Mouse (Mus musculus): ENCODE measurements around the gene Bcdin3d. TPM values are rescaled to one million over a fixed set of nuclear protein-coding genes. Genes with fewer than 3 reads are reported as not detected.

The Bcdin3d gene
- polyA plus RNA-seq, 1 experiment from 2014 or later, result 13.7 TPM

DNA sequence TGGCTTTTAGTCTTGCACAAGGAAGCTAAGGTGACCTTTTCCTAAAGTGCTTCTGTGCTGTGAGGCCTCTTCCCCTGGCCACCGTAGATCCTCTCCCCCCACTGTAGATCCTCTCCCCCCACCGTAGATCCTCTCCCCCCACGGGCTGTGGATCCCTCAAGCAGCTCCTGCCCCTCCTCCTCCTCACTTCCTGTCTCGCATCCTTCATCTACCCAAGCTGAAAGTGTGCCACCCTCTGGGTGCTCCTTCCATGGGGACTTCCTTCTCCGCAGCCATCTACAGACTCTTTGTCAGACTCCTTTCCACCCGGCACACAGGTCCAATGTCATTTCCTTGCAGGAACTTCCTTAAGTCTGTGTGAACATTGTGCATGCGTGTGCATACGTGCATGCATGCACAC, 44.1 kb downstream of the Bcdin3d start:
- peak overlapping the region; percentile 4; the same call in 1 of the 2 replicates for H3K27ac ChIP-seq
- DNase-seq (ENCODE audit: low spot score), result no peak
- WGBS, result 73% methylated on average over 8 of the region's 8 CpGs
- no peaks in the 10 kb centered on the region for H3K27me3 ChIP-seq (ENCODE audit: insufficient read depth, poor library complexity, severe bottlenecking)
- no peaks in the 10 kb centered on the region for H3K9me3 ChIP-seq
- H3K4me1 ChIP-seq, result peaks cover 88% of the 10 kb centered on the region
- no peak overlapping the region for H3K4me3 ChIP-seq
- H3K36me3 ChIP-seq, result peaks cover 66% of the 10 kb centered on the region

DNA sequence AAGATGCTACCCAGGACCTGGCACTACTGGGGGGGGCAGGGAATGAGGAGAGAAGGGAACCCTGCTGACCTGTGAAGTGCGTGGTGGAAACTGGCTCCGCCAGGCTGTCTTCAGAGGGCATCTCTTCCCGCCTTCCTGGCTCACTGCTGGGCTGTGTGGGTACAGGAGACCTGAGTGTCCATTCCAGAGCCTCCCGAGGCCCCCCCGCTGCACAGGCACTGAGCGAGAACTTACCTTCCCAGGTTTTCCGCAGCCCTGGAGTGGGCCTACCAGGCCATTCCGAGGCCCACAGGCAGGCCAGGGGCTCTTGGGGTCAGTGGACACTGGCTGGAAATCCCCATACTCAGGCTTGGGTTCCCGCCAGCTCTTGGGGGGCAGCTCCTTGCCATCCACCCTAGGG, 50.6 kb downstream of the Bcdin3d start:
- no peak for DNase-seq (ENCODE audit: low spot score)
- H3K27me3 ChIP-seq (ENCODE audit: insufficient read depth, poor library complexity, severe bottlenecking), result no peaks in the 10 kb centered on the region
- peaks cover 70% of the 10 kb centered on the region for H3K36me3 ChIP-seq
- WGBS, result 88% methylated on average over 9 of the region's 9 CpGs
- H3K4me1 ChIP-seq, result peaks cover 50% of the 10 kb centered on the region
- no peaks in the 10 kb centered on the region for H3K9me3 ChIP-seq
- H3K4me3 ChIP-seq, result no peak overlapping the region
- peak overlapping the region; percentile 26 for H3K27ac ChIP-seq

DNA sequence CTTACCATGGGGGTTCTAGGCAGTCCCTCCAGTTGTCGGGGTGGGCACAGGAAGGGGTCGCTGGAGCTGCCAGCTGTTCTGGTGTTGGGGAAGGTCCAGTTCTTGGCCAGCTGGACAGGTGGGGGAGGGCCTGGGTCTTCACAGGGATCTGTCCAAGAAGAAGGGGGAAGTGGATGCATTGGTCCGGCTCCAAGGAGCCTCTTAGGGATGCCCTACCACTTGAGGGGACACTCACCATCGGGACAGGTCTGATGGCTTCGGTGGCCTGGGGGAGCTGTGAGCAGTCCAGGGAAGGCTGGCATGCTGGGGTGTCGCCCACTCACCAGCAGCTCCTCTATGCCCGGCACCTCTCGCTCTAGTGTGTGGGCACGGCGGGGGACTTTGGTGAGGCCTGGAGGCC, 51.4 kb downstream of the Bcdin3d start:
- Histone ChIP-seq H3K27ac (no peak overlapping the region), H3K27me3 (ENCODE audit: insufficient read depth, poor library complexity, severe bottlenecking) (no peaks in the 10 kb centered on the region), H3K4me3 (no peak overlapping the region), H3K36me3 (peaks cover 66% of the 10 kb centered on the region), H3K9me3 (no peaks in the 10 kb centered on the region), H3K4me1 (peaks cover 52% of the 10 kb centered on the region)
- DNase-seq (ENCODE audit: low spot score), result no peak
- 89% methylated on average over 10 of the region's 10 CpGs for WGBS

DNA sequence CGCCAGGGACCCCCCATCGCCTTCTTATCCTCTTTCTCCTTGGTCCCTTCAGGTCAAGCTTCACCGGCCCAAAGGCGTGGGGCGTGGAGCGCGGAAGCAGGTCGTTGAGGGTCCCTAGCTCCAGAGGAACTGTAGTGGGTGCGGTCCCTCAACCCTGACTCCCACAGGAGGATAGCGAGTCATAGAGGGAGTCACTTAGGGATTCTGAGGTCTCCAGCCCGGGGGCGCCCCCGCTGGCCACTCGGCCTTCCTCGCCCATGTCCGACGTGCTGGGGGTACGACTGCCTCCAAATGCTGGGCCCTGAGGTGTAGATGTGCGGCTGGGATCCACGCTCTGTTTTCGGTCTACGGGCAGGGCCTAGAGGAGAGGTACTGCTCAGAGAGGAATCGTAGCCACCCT, 52.0 kb downstream of the Bcdin3d start:
- H3K4me3 ChIP-seq, result no peak overlapping the region
- H3K27ac ChIP-seq, result 0 out of 2 replicates have a peak overlapping the region, but pooled peaks have one; percentile 43

DNA sequence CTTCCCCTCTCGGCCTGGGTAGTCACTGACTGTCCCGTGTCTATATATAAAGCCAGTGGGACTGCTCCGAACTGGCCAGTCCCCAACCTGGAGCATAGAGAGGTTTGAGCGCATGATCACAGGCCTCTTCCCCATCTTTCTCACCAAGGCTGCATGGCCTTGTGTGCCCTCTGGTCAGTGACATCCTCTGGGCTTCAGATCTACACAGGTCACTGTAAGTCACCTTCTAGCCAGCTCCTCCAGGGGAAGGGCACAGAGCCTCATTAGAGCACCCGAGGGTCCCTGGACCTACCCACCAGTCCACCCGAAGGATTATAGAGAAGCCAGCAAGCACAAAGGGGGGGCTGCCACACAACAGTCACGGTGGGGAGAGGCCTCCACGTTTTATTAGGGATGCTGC, 52.9 kb downstream of the Bcdin3d start:
- Histone ChIP-seq H3K27me3 (ENCODE audit: insufficient read depth, poor library complexity, severe bottlenecking) (no peaks in the 10 kb centered on the region), H3K9me3 (no peaks in the 10 kb centered on the region), H3K4me1 (peaks cover 51% of the 10 kb centered on the region), H3K36me3 (peaks cover 51% of the 10 kb centered on the region), H3K4me3 (no peak overlapping the region), H3K27ac (peak overlapping the region; percentile 88)
- 84% methylated on average over 8 of the region's 8 CpGs for WGBS
- DNase-seq (ENCODE audit: low spot score), result no peak

More for the DNA sequence above, 52.0 kb downstream of the Bcdin3d start:
- Histone ChIP-seq H3K9me3 (no peaks in the 10 kb centered on the region), H3K36me3 (peaks cover 60% of the 10 kb centered on the region), H3K4me1 (peaks cover 55% of the 10 kb centered on the region), H3K27me3 (ENCODE audit: insufficient read depth, poor library complexity, severe bottlenecking) (no peaks in the 10 kb centered on the region)
- DNase-seq (ENCODE audit: low spot score), result no peak
- WGBS, result 91% methylated on average over 23 of the region's 23 CpGs

DNA sequence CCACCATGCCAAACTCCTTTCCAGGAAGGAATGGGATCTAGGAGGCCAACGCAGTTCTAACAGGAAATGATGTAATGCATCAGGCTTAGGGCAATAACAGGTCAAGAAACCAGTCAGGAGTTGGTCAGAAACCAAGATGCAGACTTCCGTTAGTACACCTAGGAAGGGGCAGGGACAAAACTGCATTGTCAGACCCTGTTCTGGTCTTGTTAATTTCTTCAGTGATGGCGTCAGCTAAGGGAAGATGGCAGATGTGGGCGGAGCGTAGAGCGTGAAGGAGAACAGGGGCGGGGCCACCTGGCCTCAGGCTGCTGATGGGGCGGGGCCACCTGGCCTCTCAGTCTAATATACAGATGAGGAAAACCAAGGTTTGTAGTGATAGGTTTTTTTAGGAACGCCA, 53.4 kb downstream of the Bcdin3d start:
- H3K36me3 ChIP-seq, result peaks cover 46% of the 10 kb centered on the region
- no peaks in the 10 kb centered on the region for H3K27me3 ChIP-seq (ENCODE audit: insufficient read depth, poor library complexity, severe bottlenecking)
- DNase-seq (ENCODE audit: low spot score), result no peak
- H3K4me1 ChIP-seq, result peaks cover 50% of the 10 kb centered on the region
- no peak overlapping the region for H3K4me3 ChIP-seq
- H3K27ac ChIP-seq, result peak overlapping the region; percentile 88
- 66% methylated on average over 9 of the region's 9 CpGs for WGBS
- no peaks in the 10 kb centered on the region for H3K9me3 ChIP-seq

DNA sequence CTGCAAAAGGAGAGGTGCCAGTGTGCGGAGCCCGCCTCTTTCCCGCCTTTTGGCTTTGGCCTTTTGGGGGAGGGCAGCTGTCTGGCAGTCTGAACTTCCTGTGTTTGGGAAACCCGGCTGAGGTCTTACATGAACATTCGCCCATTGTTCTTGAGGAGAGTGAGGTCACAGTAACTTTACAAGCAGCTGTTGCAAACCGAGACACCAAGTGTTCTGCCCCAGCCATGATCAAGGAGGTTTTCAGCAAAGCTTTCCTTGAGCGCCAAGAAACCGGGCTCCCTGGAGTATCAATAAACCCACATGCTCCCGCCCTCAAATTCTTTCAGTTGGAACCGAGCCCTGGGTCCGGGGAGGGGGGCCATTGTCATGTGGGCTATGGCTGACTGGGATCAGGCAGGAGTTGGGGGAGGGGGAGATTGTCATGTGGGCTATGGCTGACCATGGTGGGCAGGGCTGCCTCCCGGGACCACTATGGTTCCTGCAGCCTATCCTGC, 54.0 kb downstream of the Bcdin3d start:
- Histone ChIP-seq H3K27ac (peak overlapping the region; percentile 88), H3K36me3 (peaks cover 40% of the 10 kb centered on the region), H3K4me1 (peaks cover 47% of the 10 kb centered on the region), H3K27me3 (ENCODE audit: insufficient read depth, poor library complexity, severe bottlenecking) (no peaks in the 10 kb centered on the region), H3K4me3 (peak overlapping the region; percentile 35), H3K9me3 (no peaks in the 10 kb centered on the region)
- 17% methylated on average over 12 of the region's 12 CpGs for WGBS
- peak; percentile 92 for DNase-seq (ENCODE audit: low spot score)

DNA sequence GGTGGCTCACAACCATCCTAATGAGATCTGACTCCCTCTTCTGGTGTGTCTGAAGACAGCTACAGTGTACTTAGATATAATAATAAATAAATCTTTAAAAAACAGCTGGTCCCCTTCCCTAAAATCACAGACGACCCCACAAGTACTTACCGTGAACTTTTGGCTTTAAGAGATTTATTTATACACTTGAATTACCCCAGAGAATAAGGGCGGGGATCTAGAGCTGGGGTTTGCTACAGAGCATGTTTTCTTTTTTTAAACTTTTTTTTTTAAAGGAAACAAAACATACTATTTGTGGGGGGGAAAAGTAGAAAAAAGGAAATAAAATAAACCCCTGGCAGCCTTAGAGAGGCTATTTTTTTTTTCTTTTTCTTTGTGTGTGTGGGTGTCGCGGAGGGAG, 54.4 kb downstream of the Bcdin3d start:
- DNase-seq (ENCODE audit: low spot score), result no peak
- Histone ChIP-seq H3K4me1 (peaks cover 45% of the 10 kb centered on the region), H3K27ac (peak overlapping the region; percentile 88), H3K27me3 (ENCODE audit: insufficient read depth, poor library complexity, severe bottlenecking) (no peaks in the 10 kb centered on the region), H3K4me3 (peak overlapping the region; percentile 35; the same call in 1 of the 2 replicates), H3K36me3 (peaks cover 36% of the 10 kb centered on the region), H3K9me3 (no peaks in the 10 kb centered on the region)
- 56% methylated on average over 5 of the region's 5 CpGs for WGBS

Other genes with a start within 250 kb of the Bcdin3d start
- 0.27 and 0.28 TPM in 2 replicates for gene Kcnh3, start 249.9 kb downstream of the Bcdin3d start, polyA plus RNA-seq (2016; fragmentation: Nextera tagmentation; extraction: Ambion mirVana)
- 174 and 196 TPM in 2 replicates for gene Mcrs1, start 222.8 kb downstream of the Bcdin3d start, polyA plus RNA-seq (2016; fragmentation: Nextera tagmentation; extraction: Ambion mirVana)
- gene Prpf40b, start 179.6 kb downstream of the Bcdin3d start, polyA plus RNA-seq (2016; fragmentation: Nextera tagmentation; extraction: Ambion mirVana), result 40.0 and 54.7 TPM in 2 replicates
- gene Fam186b, start 178.8 kb downstream of the Bcdin3d start, polyA plus RNA-seq (2016; fragmentation: Nextera tagmentation; extraction: Ambion mirVana), result 0.19 and 0.37 TPM in 2 replicates
- gene Fmnl3, start 104.2 kb downstream of the Bcdin3d start, polyA plus RNA-seq (2016; fragmentation: Nextera tagmentation; extraction: Ambion mirVana), result 14.3 and 17.5 TPM in 2 replicates
- 295 and 308 TPM in 2 replicates for gene Tmbim6, start 81.8 kb downstream of the Bcdin3d start, polyA plus RNA-seq (2016; fragmentation: Nextera tagmentation; extraction: Ambion mirVana)
- gene Nckap5l, start 17.0 kb downstream of the Bcdin3d start, polyA plus RNA-seq (2016; fragmentation: Nextera tagmentation; extraction: Ambion mirVana), result 10.7 and 12.8 TPM in 2 replicates
- gene Faim2, start 53.4 kb upstream of the Bcdin3d start, polyA plus RNA-seq (2016; fragmentation: Nextera tagmentation; extraction: Ambion mirVana), result 0.59 and 0.68 TPM in 2 replicates
- gene Aqp2, start 104.3 kb upstream of the Bcdin3d start, polyA plus RNA-seq (2016; fragmentation: Nextera tagmentation; extraction: Ambion mirVana), result 0.15 TPM in 1 of 2 replicates, not detected in the other
- gene Aqp5, start 116.1 kb upstream of the Bcdin3d start, polyA plus RNA-seq (2016; fragmentation: Nextera tagmentation; extraction: Ambion mirVana), result 3.5 and 5.3 TPM in 2 replicates
- 0.06 TPM in 1 of 2 replicates, not detected in the other for gene Aqp6, start 126.7 kb upstream of the Bcdin3d start, polyA plus RNA-seq (2016; fragmentation: Nextera tagmentation; extraction: Ambion mirVana)
- 138 TPM in 2 replicates for gene Racgap1, start 176.9 kb upstream of the Bcdin3d start, polyA plus RNA-seq (2016; fragmentation: Nextera tagmentation; extraction: Ambion mirVana)
- gene Asic1, start 195.6 kb upstream of the Bcdin3d start, polyA plus RNA-seq (2016; fragmentation: Nextera tagmentation; extraction: Ambion mirVana), result 3.2 and 5.2 TPM in 2 replicates
- 31.1 and 45.5 TPM in 2 replicates for gene Smarcd1, start 227.4 kb upstream of the Bcdin3d start, polyA plus RNA-seq (2016; fragmentation: Nextera tagmentation; extraction: Ambion mirVana)
- not detected in 2 replicates for gene Gm17349, start 230.8 kb upstream of the Bcdin3d start, polyA plus RNA-seq (2016; fragmentation: Nextera tagmentation; extraction: Ambion mirVana)
- 0.74 and 0.87 TPM in 2 replicates for gene Gpd1, start 242.8 kb upstream of the Bcdin3d start, polyA plus RNA-seq (2016; fragmentation: Nextera tagmentation; extraction: Ambion mirVana)